Mouse (Mus musculus) T-cell, adult 66 days (primary cell): ENCODE results near the gene Wdr92. TPM values are rescaled to one million over a fixed set of nuclear protein-coding genes. Genes with fewer than 3 reads are reported as not detected.

Experiments used
- total RNA-seq, 2 experiments: library from RNA; stranded (reverse); gene quantifications; 3 replicates in 1 of 2; 4 replicates in 1 of 2; pipeline ENCODE4 v1.2.4; 2023

The Wdr92 gene
- total RNA-seq: 1 to 10 TPM; 9.6 to 10.0 TPM

GRCm38 (mm10) chr11:17181807-17182206 lies at the start of gene Wdr92:
Gene Wdr92 (plus strand): TSS chr11:17182107.

GRCm38 (mm10) chr11:17158858-17159737 lies 22.8 kb upstream of the Wdr92 start, which contains the start of gene Ppp3r1:
Gene Ppp3r1 (plus strand): TSS chr11:17159263.

GRCm38 (mm10) chr11:17211258-17212140 lies 29.6 kb downstream of the Wdr92 start, which contains the start of gene Pno1:
Gene Pno1 (minus strand): TSS chr11:17211568.

GRCm38 (mm10) chr11:17257443-17257842 lies 75.5 kb downstream of the Wdr92 start, which contains the start of gene C1d:
Gene C1d (plus strand): TSS chr11:17257579.

Other genes with a start within 250 kb of the Wdr92 start
- 1 to 10 TPM; 1.9 to 2.0 TPM for gene Fbxo48, start 230.7 kb upstream of the Wdr92 start, total RNA-seq
- 10 to 100 TPM; 10.2 to 14.9 TPM for gene Cnrip1, start 130.5 kb upstream of the Wdr92 start, total RNA-seq
- gene Plek, start 129.7 kb upstream of the Wdr92 start, total RNA-seq: 1 to 10 TPM; 6.0 to 8.8 TPM
- 10 to 100 TPM; 79.8 to 82.2 TPM for gene Ppp3r1, start 22.8 kb upstream of the Wdr92 start, total RNA-seq
- gene Pno1, start 29.5 kb downstream of the Wdr92 start, total RNA-seq: 10 to 100 TPM; 28.9 to 33.4 TPM
- gene C1d, start 75.5 kb downstream of the Wdr92 start, total RNA-seq: 10 to 100 TPM; 39.7 to 53.6 TPM